Mouse (Mus musculus): ENCODE data around the gene Myl12a. TPM values are rescaled to one million over a fixed set of nuclear protein-coding genes. Genes with fewer than 3 reads are reported as not detected.
"Not testable (repeated sequence)": the region's sequence is repeated elsewhere in the genome, so short reads cannot be mapped to it uniquely, and the experiment has no call there.

The Myl12a gene
- total RNA-seq, 2 experiments from 2014 or later, result 38.9 to 41.1 TPM

DNA sequence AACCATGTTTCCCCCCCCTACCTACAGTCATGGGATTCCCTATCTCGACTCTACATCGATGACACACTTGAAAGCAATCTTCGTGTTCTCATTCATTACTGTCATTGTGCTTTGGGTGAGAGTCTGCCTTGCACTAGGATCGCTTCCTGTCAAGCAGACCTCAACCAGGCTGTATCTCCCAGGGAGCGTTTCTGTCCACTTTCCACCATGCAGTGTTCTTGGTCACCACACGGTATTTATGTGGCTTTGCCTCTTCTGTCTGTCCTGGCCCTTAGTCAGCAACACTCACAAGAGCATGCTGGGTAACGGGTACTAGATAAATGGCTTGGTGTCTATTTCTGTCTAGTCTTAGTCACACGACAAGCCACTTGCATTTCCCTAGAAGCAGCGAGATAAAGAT, 29.3 kb downstream of the Myl12a start:
- TF ChIP-seq CTCF (conservative IDR thresholded peaks at IDR 0.05), result no peak
- Histone ChIP-seq H3K27ac (no peak overlapping the region), H3K4me3 (no peak overlapping the region)
- no peak for DNase-seq (ENCODE audit: low spot score in 2 of 2)

DNA sequence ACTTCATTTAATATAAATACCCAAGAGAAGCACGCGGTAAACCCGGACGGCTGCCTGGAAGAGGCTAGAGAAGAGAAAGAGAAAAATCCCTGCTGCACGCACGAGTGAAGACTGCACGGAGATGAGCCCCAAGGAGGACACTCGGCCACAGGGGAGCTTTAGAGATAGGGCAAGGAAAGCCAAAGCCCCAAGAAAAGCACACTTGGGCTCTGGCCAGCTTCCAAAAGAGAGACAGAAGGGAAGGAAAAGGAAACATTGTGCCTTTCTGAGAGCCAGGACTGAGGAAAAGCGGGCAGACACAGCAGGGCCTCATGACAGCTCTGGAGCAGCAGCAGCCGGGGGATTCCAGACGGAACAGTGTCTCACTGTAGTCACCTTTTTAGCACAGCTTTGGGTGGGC, 31.5 kb downstream of the Myl12a start:
- no peak for DNase-seq (ENCODE audit: low spot score in 2 of 2)
- Histone ChIP-seq H3K4me3 (no peak overlapping the region), H3K27ac (no peak overlapping the region)
- no peak for TF ChIP-seq CTCF (conservative IDR thresholded peaks at IDR 0.05)

GRCm38 (mm10) chr17:70968606-70969191, 34.0 kb downstream of the Myl12a start:
- H3K27ac ChIP-seq, result no peak overlapping the region
- peak; percentile 83 for TF ChIP-seq CTCF (conservative IDR thresholded peaks at IDR 0.05)
- no peak for DNase-seq (ENCODE audit: low spot score in 2 of 2)
- no peak overlapping the region for H3K4me3 ChIP-seq

DNA sequence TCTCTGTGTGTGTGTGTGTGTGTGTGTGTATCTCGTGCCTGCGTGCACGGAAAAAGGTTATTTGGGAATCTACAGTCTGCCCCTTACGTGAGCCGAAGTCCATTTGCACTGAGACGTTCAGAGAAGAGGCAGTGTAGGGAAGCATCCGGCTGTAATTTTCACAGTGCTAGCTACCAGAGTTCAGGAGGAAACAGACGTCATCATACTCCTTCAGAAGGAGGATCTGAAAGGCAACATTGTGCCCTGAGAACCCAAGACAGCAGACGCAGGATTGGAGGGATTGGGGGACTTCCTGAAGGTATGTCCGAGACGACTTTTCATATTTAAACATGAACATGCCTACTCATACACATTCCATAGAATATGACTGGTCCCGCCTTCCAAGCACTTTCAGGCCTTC, 35.0 kb downstream of the Myl12a start:
- no peak overlapping the region for H3K27ac ChIP-seq
- no peak for TF ChIP-seq CTCF (conservative IDR thresholded peaks at IDR 0.05)
- no peak for DNase-seq (ENCODE audit: low spot score in 2 of 2)
- no peak overlapping the region for H3K4me3 ChIP-seq

- DNase-seq (ENCODE audit: low spot score in 2 of 2), result no peak
- TF ChIP-seq CTCF (conservative IDR thresholded peaks at IDR 0.05), result peak; percentile 31
- H3K4me3 ChIP-seq, result no peak overlapping the region
- no peak overlapping the region for H3K27ac ChIP-seq
Observed at GRCm38 (mm10) chr17:70967191-70967590, 35.5 kb downstream of the Myl12a start.

GRCm38 (mm10) chr17:70966126-70966525, 36.6 kb downstream of the Myl12a start:
- TF ChIP-seq CTCF (conservative IDR thresholded peaks at IDR 0.05), result no peak
- no peak for DNase-seq (ENCODE audit: low spot score in 2 of 2)
- no peak overlapping the region for H3K27ac ChIP-seq
- no peak overlapping the region for H3K4me3 ChIP-seq

GRCm38 (mm10) chr17:70965281-70965680, 37.4 kb downstream of the Myl12a start:
- no peak for DNase-seq (ENCODE audit: low spot score in 2 of 2)
- no peak for TF ChIP-seq CTCF (conservative IDR thresholded peaks at IDR 0.05)
- Histone ChIP-seq H3K27ac (no peak overlapping the region), H3K4me3 (no peak overlapping the region)

- H3K4me3 ChIP-seq, H3K27ac ChIP-seq: not testable (repeated sequence)
- peak; percentile 92 to 98 for DNase-seq (ENCODE audit: low spot score in 2 of 2)
Observed at GRCm38 (mm10) chr17:70963546-70963945, 39.1 kb downstream of the Myl12a start.

DNA sequence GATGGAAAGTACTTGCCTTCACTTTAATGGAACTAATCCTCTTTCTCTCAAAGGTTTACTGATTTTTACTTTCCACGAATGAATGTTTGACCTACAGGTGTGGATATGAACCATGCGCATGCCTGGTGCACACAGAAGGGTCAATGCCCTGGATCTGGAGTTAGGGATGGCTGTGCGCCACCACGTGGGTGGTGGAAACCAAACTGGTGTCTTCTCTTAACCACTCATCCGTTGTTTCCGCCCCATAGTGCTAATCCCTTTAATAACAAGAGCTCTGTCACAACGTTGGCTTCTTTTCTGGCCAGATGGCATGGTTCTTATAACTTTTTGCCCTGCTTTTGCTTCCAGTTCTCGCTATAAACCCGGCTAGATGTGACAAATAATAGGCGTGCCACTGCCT, 51.4 kb downstream of the Myl12a start:
- DNase-seq (ENCODE audit: low spot score in 2 of 2), result no peak
- no peak overlapping the region for H3K4me3 ChIP-seq
- H3K27ac ChIP-seq, result no peak overlapping the region
- no peak for TF ChIP-seq CTCF (conservative IDR thresholded peaks at IDR 0.05)

DNA sequence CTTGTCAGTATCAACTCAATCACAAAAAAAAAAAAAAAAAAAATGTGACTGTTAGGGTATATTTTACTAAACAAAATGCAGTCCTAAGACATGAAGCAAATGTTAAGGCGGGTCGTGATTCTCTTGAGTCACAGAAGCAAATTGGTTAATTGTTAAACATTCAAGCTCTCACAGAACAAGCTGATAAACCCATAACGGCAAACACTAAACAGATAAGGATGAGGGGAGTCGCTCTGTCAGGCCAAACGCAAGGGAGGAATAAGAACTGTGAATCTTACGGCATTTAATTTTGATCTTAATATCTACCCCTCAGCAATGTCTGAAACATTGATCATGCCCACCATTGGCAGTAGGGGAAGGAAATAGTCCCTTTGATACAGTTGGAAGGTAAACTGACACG, 53.5 kb downstream of the Myl12a start:
- no peak for DNase-seq (ENCODE audit: low spot score in 2 of 2)
- Histone ChIP-seq H3K4me3 (no peak overlapping the region), H3K27ac (no peak overlapping the region)
- no peak for TF ChIP-seq CTCF (conservative IDR thresholded peaks at IDR 0.05)

- TF ChIP-seq CTCF (conservative IDR thresholded peaks at IDR 0.05), result no peak
- Histone ChIP-seq H3K27ac (no peak overlapping the region), H3K4me3 (no peak overlapping the region)
- no peak for DNase-seq (ENCODE audit: low spot score in 2 of 2)
Observed at GRCm38 (mm10) chr17:70948721-70949120, 54.0 kb downstream of the Myl12a start.

DNA sequence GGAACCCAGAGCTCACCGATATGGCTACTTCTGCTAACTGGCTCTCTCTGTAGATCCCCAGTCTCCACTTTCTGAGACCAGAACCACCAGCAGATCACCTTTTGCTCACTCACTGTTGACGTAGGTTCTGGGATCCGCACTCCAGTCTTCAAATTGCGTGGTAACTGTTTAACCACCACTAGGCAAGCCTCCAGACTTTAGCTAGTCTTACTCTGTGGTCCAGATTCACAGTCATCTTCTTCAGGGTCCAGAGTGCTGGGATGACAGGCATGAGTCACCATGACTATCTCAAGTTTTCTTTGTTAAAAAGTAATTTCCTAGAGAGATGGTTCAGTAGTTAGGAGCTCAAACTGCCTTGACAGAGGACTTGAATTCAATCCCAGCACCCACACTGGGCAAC, 58.9 kb downstream of the Myl12a start:
- DNase-seq (ENCODE audit: low spot score in 2 of 2), result no peak
- no peak overlapping the region for H3K27ac ChIP-seq
- TF ChIP-seq CTCF (conservative IDR thresholded peaks at IDR 0.05), result no peak
- no peak overlapping the region for H3K4me3 ChIP-seq

Other genes with a start within 250 kb of the Myl12a start
- gene Tgif1, start 149.3 kb downstream of the Myl12a start, total RNA-seq (2021), result 1 to 10 TPM; 1.4 to 1.7 TPM
- gene Myom1, start 245 bp downstream of the Myl12a start, total RNA-seq (2021), result 1 to 10 TPM; 2.2 to 2.8 TPM
- 100 to 1,000 TPM in 1 of 2 experiments, 10 to 100 TPM in 1; 95.8 to 109 TPM for gene Lpin2, start 179.7 kb upstream of the Myl12a start, total RNA-seq (2021)